Mouse (Mus musculus): ENCODE data around the gene Nosip.
"Not testable (repeated sequence)": the region's sequence is repeated elsewhere in the genome, so short reads cannot be mapped to it uniquely, and the experiment has no call there.

Nosip gene

DNA sequence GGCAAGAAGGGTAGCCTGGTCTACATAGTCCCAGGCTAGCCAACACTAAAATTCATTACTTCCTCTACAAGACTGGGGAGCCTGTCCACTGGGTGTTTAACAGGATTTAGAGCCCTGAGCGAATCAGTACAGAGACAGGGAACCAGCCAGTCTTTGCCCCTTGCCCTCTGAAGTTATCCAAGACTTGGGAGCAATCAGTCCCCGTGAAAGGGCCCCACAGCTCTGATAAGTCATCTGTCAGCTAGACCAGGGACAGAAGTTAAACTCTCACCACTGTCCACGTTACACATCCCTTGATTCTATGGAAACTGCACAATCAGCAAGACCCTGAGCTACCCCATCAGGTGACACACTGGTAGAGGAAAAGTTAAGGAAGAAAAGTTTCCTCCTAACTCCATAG, 50.3 kb downstream of the Nosip start:
- no peak for DNase-seq (ENCODE audit: low read depth, low spot score)

GRCm38 (mm10) chr7:45113476-45113875, 51.2 kb downstream of the Nosip start:
- DNase-seq (ENCODE audit: low read depth, low spot score): no peak

- DNase-seq (ENCODE audit: low read depth, low spot score): no peak
These were observed 55.3 kb downstream of the Nosip start for GRCm38 (mm10) chr7:45117566-45117965.

DNA sequence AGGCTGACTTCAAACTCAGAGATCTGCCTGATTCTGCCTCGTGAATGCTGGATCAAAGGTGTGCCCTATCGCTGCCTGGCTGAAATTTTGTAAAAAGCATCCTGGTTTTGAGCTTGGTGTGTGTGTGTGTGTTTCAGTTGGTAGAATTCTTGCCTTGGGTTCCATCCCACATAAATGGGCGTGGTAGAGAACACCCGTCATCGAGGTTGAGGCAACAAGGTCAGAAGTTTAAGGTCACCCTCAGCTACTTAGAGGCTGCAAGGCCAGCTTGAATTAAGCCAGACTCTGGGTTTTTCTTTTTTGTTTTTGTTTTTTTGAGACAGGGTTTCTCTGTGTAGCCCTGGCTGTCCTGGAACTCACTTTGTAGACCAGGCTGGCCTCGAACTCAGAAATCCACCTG, 56.1 kb downstream of the Nosip start:
- no peak for DNase-seq (ENCODE audit: low read depth, low spot score)

- DNase-seq (ENCODE audit: low read depth, low spot score): no peak
These were observed 57.8 kb downstream of the Nosip start for GRCm38 (mm10) chr7:45119780-45120709.

DNA sequence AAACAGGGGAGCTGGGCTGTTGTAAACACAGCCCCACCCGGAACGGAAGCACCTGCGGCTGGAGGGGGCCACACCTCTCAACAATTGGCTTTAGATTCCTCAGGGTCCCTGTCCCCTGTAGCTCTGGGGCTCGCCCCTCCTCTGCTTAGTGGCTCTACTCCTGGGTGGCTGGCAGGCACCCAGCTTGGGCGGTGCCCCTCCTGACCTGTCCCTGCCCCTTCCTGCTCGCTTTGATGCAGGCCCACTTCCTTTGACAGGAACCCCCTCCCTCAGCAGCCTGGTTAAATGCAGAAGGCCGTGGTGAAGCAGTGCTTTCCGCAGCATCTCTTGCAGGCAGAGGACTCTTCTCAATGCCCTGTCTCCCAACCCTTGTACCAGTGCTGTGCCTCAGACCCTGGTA, 59.2 kb downstream of the Nosip start:
- DNase-seq (ENCODE audit: low read depth, low spot score): no peak

- DNase-seq (ENCODE audit: low read depth, low spot score): no peak
These were observed 59.7 kb downstream of the Nosip start for GRCm38 (mm10) chr7:45121966-45122365.

DNA sequence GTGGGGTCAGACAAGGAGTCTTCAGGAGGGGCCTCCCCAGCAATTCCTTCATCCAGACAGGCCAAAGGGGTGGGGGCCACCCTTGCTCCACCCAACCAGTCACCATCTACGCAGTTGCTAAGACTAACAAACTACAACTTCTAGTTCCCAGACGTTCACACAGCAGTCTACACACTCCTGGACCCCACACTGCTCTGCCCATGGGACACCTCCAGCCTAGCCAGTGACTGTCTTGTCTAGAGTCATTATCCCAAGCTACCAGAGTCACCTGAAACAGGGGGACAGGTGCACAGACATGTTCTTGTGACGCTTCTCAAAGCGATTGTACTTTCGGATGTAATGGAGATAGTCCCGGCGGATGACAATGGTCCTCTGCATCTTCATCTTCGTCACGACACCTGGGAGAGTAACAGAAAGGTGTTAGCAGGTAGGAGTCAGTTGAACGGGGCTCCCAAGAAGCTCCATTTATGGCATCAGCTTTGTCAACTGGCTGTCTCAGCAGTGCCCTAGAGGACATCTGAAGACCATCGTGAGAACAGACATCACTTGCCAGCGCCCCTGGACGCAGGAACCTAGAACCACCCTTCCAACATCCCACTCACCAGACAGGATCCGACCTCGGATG, 60.4 kb downstream of the Nosip start:
- no peak for DNase-seq (ENCODE audit: low read depth, low spot score)

- DNase-seq (ENCODE audit: low read depth, low spot score): no peak
These were observed 60.9 kb downstream of the Nosip start for GRCm38 (mm10) chr7:45123186-45123570.

- peak; percentile 100 for DNase-seq (ENCODE audit: low read depth, low spot score)
These were observed 62.3 kb downstream of the Nosip start, which contains the start of gene Rps11 for GRCm38 (mm10) chr7:45124224-45125143. TSS of gene Rps11 (minus strand) at chr7:45124439.

GRCm38 (mm10) chr7:45125144-45125600, 62.9 kb downstream of the Nosip start:
- no peak for DNase-seq (ENCODE audit: low read depth, low spot score)

GRCm38 (mm10) chr7:45125649-45126048, 63.4 kb downstream of the Nosip start:
- DNase-seq (ENCODE audit: low read depth, low spot score): not testable (repeated sequence)

DNA sequence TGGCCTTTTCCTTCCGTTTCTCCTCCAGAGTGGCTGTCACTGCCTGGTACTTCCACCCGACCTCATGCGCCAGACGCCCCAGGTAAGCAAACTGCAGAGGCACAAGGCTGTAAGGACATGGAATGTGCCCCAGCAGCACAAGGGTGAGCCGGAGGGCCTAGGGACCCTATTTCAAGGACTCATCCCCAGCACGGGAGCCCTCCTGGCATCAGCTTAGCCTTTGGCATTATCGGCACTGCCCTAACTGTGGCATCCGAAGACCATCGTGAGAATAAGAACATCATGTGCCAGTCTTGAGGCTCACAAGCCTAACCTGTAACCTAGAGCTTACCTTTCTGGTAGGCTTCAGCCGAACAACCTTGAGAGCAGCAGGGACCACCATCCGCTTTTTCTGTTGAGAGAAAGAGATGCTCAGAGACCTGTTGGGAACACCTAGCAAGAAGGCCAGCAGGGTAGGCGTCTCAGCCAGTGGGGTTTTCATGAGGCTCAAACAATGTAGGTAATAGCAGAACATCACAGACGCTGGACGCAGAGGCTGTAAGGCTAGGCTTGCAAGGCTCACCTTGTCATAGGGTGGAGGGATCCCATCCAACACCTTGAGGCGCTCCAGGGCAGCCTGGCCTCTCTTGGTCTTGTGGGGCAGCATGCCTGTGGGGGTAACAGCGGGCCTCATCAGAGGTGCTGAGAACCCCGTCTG, 64.1 kb downstream of the Nosip start:
- DNase-seq (ENCODE audit: low read depth, low spot score): no peak

DNA sequence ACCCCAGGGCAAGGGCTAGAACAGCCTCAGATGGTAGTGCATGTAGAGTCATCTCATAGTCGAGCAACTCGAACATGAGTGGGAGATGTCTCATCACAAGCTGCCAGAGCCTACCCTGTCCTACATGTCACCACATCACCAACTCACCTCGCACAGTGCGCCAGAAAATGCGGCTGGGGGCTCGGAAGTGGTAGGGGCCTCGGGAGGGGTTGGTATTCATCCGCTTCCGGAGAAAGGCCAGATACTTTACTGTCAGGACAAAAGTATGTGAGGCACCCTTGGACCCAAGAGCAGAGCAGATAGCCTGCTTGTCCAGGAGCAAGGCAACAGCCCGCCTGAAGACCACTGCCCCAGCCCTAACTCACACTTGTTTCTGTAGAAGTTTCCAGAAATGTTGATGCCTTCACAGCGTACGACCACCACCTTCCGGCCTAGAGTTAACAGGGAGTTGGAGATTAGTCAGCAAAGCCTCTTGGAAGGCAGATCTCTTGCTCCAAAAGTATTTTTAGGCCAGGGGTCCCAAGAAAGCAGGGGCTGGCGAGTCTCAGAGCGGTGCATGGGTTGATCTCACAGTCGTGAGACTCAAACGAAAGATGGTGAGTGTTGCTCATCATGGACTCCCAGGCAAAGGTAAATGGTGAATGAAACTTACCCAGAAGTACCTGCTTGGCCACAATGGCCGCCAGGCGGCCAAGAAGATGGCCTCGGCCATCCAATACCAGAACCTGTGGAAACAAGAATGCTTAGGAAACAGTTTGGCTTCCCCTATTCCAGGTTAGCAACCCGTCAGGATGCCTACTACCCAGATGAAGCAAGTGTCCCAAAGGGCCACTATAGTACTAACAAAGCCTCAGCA, 64.8 kb downstream of the Nosip start:
- no peak for DNase-seq (ENCODE audit: low read depth, low spot score)
